Mouse (Mus musculus) kidney, adult 2 months (tissue): ENCODE data around the gene Stx19.

Experiments used
- CTCF ChIP-seq: fragments of 200-500 bp; conservative IDR thresholded peaks from 2 replicates; pipeline ENCODE4 v1.5.1; 2011; ENCODE audit warnings: low read depth, mild to moderate bottlenecking, control low read depth, low read length, moderate library complexity, mixed read lengths; ENCODE audit not compliant: insufficient read depth, insufficient read length
- POLR2A ChIP-seq: fragments of 200-500 bp; IDR thresholded peaks from one replicate; pipeline ENCODE4 v1.6.1; 2011; ENCODE audit warnings: low read depth, low read length, control low read depth

DNA sequence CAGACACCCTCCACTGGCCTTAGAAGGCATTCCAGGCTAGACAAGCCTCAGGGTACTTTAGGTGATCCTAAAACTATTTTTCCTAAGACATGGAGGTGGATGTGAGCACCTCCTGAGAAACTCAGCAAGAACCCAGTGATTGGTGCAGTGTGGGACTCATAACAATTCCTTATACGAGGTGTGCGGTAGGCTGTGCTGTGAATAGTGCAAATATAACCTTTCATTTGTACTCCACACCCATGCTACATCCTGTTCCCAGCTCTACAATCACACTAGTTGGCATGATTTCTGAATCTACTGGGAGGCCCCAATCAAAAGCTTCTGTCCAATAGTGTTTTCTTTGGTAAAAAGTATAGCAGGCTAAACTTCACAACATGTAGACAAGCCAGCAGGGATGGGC is 17.6 kb downstream of the Stx19 start:
- TF ChIP-seq CTCF (no peak), POLR2A (no peak)
